Mouse (Mus musculus): Measurements from ENCODE around the gene Stam. TPM values are rescaled to one million over a fixed set of nuclear protein-coding genes. Genes with fewer than 3 reads are reported as not detected.

Stam gene
- total and polyA plus RNA-seq, 2 experiments from 2014 or later: 29.9 to 42.7 TPM

DNA sequence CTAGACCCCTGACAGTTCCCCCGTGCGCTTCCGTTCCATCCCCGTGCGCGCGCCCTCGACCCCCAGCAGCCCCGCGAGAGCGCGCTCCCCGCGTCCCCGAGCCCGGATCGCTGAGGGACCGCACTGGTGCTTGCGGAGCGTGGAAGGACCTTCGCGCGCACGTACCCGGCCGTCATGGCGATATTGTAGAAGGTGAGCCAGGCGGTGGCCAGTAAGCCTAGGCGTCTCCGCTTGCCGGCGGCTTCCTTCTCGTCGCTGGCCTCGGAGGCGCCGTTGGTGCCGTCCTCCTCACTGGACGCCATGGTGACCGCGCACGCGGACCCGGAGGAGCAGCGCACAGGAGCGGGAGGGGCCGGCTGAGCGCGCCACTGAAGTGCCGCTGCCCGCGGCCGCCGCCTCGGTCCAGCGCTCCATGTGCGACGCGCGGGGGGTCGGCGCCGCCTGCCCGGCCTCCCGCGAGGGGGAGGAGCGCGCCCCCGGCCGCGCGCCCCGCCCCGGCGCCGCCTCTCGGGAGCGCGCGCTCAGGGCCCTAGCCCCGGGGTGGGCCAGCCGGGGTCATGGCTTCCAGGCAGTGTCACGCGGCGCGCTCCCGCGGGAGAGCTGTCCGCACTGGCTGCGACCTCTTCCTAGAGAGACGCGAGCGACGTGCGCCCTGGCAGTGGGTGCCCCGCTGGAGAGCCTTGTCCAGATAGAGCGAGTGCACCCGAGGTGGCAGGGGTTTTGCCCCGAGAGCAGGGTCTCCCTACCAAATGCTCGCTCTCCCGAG is 18.1 kb upstream of the Stam start, which contains the start of gene Hacd1:
Gene Hacd1, minus strand, starts transcription at position 570 of the 766 bp plus-strand sequence.
- peak within 1 kb of the TSS; percentile 78 for H3K9ac ChIP-seq (replicated peaks; ENCODE audit: low read depth, low read length)
- H3K36me3 ChIP-seq (replicated peaks; ENCODE audit: control insufficient read depth, insufficient read depth, low read length): no peaks in the 10 kb centered on the region
- H3K9me3 ChIP-seq (replicated peaks; ENCODE audit: control insufficient read depth, low read length): no peaks in the 10 kb centered on the region
- H3K27me3 ChIP-seq (ENCODE audit: control insufficient read depth, insufficient read depth, low read length): no peaks in the 10 kb centered on the region
- DNase-seq (ENCODE audit: low spot score) (peak; percentile 80), ATAC-seq (ENCODE audit: insufficient read depth, low read depth) (peak; percentile 83)
- H3K4me1 ChIP-seq (ENCODE audit: control insufficient read depth, insufficient read depth): peaks cover 7% of the 10 kb centered on the region; the same call in 1 of the 2 replicates
- WGBS: under 1% methylated on average over 77 of the region's 101 CpGs
- no peak for TF ChIP-seq CTCF (IDR thresholded peaks at IDR 0.05; ENCODE audit: low read depth)
- no peak for TF ChIP-seq EP300 (IDR thresholded peaks at IDR 0.05; ENCODE audit: low read depth)
- peak within 1 kb of the TSS; percentile 68 for H3K4me2 ChIP-seq (ENCODE audit: low read depth, low read length)
- peak within 1 kb of the TSS; percentile 96 for H3K27ac ChIP-seq (ENCODE audit: low read depth)
- H3K4me3 ChIP-seq (ENCODE audit: low read depth, low read length): peak within 1 kb of the TSS; percentile 77

DNA sequence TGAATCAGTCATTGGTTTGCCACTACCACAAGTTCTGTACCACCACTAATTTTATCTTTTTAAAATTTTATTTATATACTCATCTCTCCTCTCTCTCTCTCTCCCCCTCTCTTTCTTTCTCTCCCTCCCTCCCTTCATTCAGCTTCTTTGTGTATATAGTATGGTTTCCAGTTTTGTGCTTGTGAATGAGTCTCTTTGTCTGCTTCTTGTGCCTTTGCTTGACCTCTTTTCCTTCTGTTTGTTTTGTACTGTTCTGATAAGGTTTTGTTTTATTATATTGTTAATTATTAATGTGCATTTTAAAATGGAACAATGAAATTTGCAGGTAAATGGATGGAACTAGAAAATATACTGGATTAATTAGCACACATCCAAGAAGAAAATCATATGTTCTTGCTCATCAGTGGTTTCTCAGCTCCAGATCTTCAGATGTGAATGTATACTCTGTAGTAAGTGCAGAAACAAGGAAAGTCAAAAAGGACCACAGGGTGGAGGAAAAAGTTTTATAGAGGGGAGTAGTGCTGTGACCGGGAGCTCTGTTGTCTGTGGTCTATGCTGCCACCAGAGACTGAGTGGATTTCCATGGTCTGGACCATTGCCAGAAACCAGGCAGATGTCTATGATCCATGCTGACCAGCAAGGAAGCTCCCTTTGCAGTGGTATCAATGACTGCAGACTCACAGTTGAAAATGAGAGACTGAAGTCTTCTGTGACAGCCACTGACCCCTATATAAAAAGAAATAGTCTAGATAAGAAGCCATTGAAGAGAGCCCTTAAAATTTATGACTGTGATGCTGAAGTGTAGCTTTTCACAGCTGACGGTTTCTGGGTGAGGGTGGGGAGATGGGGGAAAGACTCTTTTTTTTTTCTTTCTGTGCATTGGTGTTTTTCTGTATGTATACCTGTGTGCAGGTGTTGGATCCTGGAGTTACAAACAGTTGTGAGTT is 7.9 kb upstream of the Stam start:
- no peak for DNase-seq (ENCODE audit: low spot score)
- H3K4me2 ChIP-seq (ENCODE audit: low read depth, low read length): no peak overlapping the region
- no peak for ATAC-seq (ENCODE audit: insufficient read depth, low read depth)
- no peak overlapping the region for H3K4me3 ChIP-seq (ENCODE audit: low read depth, low read length)
- no peak overlapping the region for H3K27ac ChIP-seq (ENCODE audit: low read depth)
- H3K36me3 ChIP-seq (replicated peaks; ENCODE audit: control insufficient read depth, insufficient read depth, low read length): no peaks in the 10 kb centered on the region
- no peaks in the 10 kb centered on the region for H3K4me1 ChIP-seq (ENCODE audit: control insufficient read depth, insufficient read depth)
- WGBS: 52% methylated on average over 2 of the region's 2 CpGs
- H3K9me3 ChIP-seq (replicated peaks; ENCODE audit: control insufficient read depth, low read length): no peaks in the 10 kb centered on the region
- H3K27me3 ChIP-seq (ENCODE audit: control insufficient read depth, insufficient read depth, low read length): no peaks in the 10 kb centered on the region
- no peak overlapping the region for H3K9ac ChIP-seq (replicated peaks; ENCODE audit: low read depth, low read length)
- no peak for TF ChIP-seq CTCF (IDR thresholded peaks at IDR 0.05; ENCODE audit: low read depth)
- no peak for TF ChIP-seq EP300 (IDR thresholded peaks at IDR 0.05; ENCODE audit: low read depth)

DNA sequence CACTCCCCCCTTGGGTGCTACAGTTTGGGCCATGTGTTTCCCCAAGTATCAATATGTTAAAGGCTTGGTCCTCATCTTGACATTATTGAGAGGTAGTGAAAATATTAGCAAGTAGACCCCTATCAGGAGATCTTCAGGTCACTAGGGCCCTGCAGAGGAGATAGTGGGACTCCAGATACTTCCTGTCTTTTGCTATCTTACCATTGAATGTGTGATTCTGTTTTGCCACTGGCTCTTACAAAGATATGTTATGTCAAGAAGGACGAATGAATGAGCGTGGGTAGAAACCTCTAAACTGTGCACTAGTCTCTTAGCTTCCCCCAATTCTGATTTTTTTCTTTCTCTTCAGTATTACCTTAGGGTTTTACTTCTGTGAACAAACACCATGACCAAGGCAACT is 4.9 kb upstream of the Stam start:
- Histone ChIP-seq H3K27me3 (ENCODE audit: control insufficient read depth, insufficient read depth, low read length) (no peaks in the 10 kb centered on the region), H3K9me3 (replicated peaks; ENCODE audit: control insufficient read depth, low read length) (no peaks in the 10 kb centered on the region), H3K9ac (replicated peaks; ENCODE audit: low read depth, low read length) (no peak overlapping the region), H3K27ac (ENCODE audit: low read depth) (no peak overlapping the region), H3K36me3 (replicated peaks; ENCODE audit: control insufficient read depth, insufficient read depth, low read length) (no peaks in the 10 kb centered on the region), H3K4me1 (ENCODE audit: control insufficient read depth, insufficient read depth) (peaks cover 4% of the 10 kb centered on the region; the same call in 1 of the 2 replicates), H3K4me3 (ENCODE audit: low read depth, low read length) (no peak overlapping the region), H3K4me2 (ENCODE audit: low read depth, low read length) (no peak overlapping the region)
- no peak for DNase-seq (ENCODE audit: low spot score)
- TF ChIP-seq EP300 (IDR thresholded peaks at IDR 0.05; ENCODE audit: low read depth) (no peak), CTCF (IDR thresholded peaks at IDR 0.05; ENCODE audit: low read depth) (no peak)
- WGBS: 88% methylated on average over 2 of the region's 2 CpGs
- ATAC-seq (ENCODE audit: insufficient read depth, low read depth): no peak

DNA sequence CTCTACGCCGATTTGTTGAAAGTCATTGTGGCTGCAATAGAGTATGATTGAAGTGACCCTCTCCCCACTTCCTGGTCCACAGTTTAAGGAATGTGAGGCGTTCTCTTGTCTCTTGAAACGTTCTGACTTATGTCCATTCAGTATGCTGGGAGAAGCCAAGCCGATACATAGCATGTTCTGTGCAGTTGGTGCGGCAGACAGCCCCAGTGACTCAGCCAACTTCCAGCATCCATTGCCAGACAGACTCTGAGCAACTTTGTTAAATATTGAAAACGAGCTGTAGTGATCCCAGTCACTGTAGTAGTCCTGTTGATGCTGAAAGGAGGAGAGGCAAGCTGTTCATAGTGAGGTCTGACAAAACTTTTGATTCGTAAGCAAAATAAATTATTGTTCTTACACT is 3.4 kb upstream of the Stam start:
- no peak for DNase-seq (ENCODE audit: low spot score)
- no peak overlapping the region for H3K4me3 ChIP-seq (ENCODE audit: low read depth, low read length)
- H3K4me2 ChIP-seq (ENCODE audit: low read depth, low read length): no peak overlapping the region
- H3K4me1 ChIP-seq (ENCODE audit: control insufficient read depth, insufficient read depth): peaks cover 12% of the 10 kb centered on the region; the same call in 1 of the 2 replicates
- TF ChIP-seq EP300 (IDR thresholded peaks at IDR 0.05; ENCODE audit: low read depth) (no peak), CTCF (IDR thresholded peaks at IDR 0.05; ENCODE audit: low read depth) (no peak)
- H3K36me3 ChIP-seq (replicated peaks; ENCODE audit: control insufficient read depth, insufficient read depth, low read length): no peaks in the 10 kb centered on the region
- no peak for ATAC-seq (ENCODE audit: insufficient read depth, low read depth)
- H3K9ac ChIP-seq (replicated peaks; ENCODE audit: low read depth, low read length): no peak overlapping the region
- H3K9me3 ChIP-seq (replicated peaks; ENCODE audit: control insufficient read depth, low read length): no peaks in the 10 kb centered on the region
- H3K27me3 ChIP-seq (ENCODE audit: control insufficient read depth, insufficient read depth, low read length): no peaks in the 10 kb centered on the region
- 73% methylated on average over 8 of the region's 8 CpGs for WGBS
- H3K27ac ChIP-seq (ENCODE audit: low read depth): no peak overlapping the region

DNA sequence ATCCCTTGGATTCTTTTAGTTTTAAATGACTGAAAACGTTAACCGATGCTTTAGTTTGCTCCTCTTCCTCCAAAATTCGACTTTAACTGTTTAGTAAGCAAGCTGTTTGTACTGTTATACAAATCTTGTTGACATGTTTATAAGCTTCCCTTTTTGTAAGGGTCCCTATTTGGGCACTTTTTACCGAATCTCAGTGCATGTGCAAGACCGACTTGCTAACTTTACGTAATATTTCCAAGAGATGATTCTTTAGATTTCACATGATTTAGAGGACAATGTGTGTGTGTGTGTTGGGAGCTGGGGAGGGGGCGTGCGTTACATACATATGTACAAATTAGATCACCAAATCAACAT is 913 bp upstream of the Stam start:
- no peak for ATAC-seq (ENCODE audit: insufficient read depth, low read depth)
- peak overlapping the region; percentile 91 for H3K4me2 ChIP-seq (ENCODE audit: low read depth, low read length)
- no peaks in the 10 kb centered on the region for H3K9me3 ChIP-seq (replicated peaks; ENCODE audit: control insufficient read depth, low read length)
- H3K27ac ChIP-seq (ENCODE audit: low read depth): peak overlapping the region; percentile 95
- H3K4me1 ChIP-seq (ENCODE audit: control insufficient read depth, insufficient read depth): peaks cover 16% of the 10 kb centered on the region; the same call in 1 of the 2 replicates
- peak overlapping the region; percentile 90 for H3K9ac ChIP-seq (replicated peaks; ENCODE audit: low read depth, low read length)
- 20% methylated on average over 8 of the region's 8 CpGs for WGBS
- no peak for TF ChIP-seq EP300 (IDR thresholded peaks at IDR 0.05; ENCODE audit: low read depth)
- no peak for TF ChIP-seq CTCF (IDR thresholded peaks at IDR 0.05; ENCODE audit: low read depth)
- no peaks in the 10 kb centered on the region for H3K27me3 ChIP-seq (ENCODE audit: control insufficient read depth, insufficient read depth, low read length)
- no peak for DNase-seq (ENCODE audit: low spot score)
- H3K36me3 ChIP-seq (replicated peaks; ENCODE audit: control insufficient read depth, insufficient read depth, low read length): no peaks in the 10 kb centered on the region
- peak overlapping the region; percentile 80 for H3K4me3 ChIP-seq (ENCODE audit: low read depth, low read length)

Data from heart, postnatal 0 days (tissue).